Mouse (Mus musculus) thymus, postnatal 10 days (tissue): ENCODE results near the gene Bfar.
A peak's percentile ranks its signal among the peaks of the same experiment; 100 is the strongest.
"Not testable (repeated sequence)": the region's sequence is repeated elsewhere in the genome, so short reads cannot be mapped to it uniquely, and the experiment has no call there.

Source experiments
- DNase-seq, 2 experiments: peaks; one replicate each; pipeline ENCODE4 v3.0.0; 2021; ENCODE audit warnings: low spot score in 2 of 2

The Bfar gene

DNA sequence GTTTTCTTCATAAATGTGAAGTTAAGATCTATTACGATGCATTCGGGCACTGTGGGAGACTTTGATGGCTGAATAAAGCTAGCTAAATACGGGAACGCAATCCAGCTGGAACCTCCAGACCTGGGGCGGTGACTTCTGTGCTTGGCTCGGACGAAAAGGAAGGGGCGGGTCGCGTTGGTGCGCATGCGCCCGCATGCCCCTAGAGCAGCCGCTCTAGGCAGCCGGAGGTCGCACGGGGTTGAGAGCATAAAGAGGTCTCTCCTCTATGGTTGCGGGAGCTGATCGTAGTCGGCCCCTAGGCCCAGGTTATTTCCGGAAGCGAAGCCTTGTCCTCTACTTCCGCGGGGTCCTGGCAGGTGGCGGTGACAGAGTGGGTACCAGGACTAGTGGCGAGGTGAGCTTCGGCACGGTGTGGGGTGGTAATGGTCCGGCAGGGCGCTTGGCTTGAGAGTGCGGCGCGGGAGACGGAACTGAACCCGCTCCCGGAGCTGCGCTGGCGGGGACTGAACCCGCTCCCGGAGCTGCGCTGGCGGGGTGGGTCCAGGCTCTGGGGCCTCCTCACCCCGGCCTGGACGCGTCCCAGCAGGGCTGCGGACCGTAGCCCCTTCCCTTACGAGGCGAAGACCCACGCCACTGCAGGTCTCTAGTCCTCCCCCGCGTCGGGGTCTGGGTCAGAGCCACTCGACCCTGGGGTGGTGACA is at the start of gene Bfar, which contains the start of gene 3110001I22Rik:
Gene Bfar (plus strand): TSS at position 174 of the 701 bp plus-strand sequence.
Gene 3110001I22Rik (plus strand): TSS at position 245 of the 701 bp plus-strand sequence.
- peak; percentile 87 to 88 for DNase-seq

DNA sequence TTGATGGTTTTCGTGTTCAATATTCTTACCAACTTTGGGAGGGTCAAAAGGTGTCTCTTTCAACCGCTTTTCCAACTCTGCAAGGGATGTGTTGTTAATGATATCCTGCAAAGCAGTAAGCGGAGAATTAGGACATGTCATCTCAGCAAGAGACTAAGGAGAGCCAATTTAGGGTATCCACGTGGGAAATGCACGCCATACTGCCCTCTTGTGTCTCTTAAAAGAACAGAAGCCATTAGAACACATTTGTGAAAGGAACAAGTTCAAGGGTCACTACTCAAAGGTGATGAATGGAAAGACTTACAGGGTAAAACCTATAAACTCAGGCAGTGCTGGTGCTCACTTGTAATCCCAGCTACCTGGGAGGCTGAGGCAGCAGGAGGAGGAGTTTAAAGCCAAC is 43.3 kb upstream of the Bfar start:
- no peak for DNase-seq

DNA sequence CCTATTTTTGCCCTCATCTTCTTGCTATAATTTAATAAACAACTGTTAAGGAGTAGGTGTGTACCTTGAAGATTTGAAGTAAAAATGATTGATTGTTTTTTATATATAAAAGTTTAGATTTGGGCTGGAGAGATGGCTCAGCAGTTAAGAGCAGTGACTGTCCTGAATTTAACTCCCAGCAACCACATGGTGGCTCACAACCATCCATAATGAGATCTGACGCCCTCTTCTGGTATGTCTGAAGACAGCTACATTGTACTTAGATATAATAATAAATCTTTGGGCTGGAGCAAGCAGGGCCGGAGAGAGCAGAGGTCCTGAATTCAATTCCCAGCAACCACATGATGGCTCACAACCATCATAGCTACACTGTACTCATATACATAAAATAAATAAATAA is 33.5 kb upstream of the Bfar start:
- DNase-seq, result not testable (repeated sequence)

DNA sequence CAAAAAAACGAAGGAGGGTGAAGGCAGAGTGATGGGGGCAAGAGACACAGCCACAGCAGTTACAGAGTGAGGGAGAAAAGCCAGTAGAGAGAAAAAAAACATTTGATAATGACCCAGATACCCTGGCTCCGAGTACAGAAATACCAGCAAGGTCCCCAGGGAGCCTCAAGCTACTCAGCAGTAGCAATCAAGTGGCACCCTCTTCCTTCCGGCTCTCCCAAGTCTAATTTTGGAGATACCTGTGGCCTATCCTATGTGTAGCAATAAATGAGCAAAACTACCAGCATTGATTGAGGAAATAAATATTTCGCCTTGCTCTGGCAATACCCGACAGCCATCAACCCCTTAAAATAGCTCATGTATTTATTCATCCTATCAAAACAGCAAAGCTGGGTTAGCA is 32.1 kb upstream of the Bfar start:
- no peak for DNase-seq

DNA sequence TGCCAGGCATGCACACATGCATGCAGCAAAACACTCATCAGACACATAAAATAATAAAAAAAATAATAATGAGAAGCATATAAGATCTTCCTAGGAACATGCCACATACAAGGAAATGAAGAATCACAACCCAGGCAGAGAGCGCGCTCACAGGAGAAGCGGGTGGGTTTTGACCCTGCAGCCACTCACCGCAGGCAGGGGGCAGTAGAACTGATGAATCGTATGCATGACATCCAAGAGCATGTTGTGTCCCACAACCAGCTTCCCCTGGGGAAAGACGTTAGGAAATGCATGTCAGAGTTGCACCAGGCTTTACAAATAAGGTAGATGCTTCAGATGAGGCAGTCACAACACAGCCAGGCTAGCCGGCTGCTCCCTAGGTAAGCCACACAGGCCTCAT is 31.6 kb upstream of the Bfar start:
- DNase-seq, result peak; percentile 5 to 18

DNA sequence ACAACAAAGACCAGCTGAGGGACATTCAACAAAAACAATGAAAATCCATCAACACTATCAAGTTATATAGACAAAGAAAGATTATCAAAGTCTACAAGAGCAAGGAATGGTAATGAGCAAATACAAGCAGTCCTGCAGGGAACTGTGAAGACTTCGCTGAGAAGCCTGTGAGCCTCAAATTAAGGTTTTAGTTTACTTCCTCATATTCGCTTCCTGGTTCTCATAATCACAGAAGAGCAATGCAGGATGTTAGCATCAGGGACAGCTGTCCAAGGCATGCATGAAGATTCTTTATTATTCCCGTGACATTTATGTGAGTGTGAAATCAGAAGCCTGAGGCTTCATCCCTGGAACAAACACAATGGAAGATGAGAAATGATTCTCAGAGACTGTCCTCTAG is 27.2 kb upstream of the Bfar start:
- no peak for DNase-seq

DNA sequence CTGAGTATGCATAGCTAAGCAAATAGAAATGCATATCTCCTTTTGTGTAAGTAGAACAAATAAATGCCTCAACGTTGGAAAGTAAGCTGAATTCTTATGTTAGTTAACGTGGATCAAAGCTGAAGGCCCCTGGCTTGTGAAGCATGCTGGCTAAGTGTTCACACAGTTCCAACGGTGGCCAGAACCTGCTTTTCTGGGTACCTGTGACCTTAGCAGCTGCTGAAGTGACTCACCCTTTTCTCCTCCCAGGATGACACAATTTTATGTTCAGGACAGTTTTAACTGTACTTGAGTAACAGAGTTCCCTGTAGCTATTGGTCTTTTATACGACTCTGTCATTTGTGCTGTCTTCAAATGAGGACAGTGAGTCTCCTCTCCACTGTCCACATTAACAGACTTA is 25.7 kb upstream of the Bfar start:
- no peak for DNase-seq

DNA sequence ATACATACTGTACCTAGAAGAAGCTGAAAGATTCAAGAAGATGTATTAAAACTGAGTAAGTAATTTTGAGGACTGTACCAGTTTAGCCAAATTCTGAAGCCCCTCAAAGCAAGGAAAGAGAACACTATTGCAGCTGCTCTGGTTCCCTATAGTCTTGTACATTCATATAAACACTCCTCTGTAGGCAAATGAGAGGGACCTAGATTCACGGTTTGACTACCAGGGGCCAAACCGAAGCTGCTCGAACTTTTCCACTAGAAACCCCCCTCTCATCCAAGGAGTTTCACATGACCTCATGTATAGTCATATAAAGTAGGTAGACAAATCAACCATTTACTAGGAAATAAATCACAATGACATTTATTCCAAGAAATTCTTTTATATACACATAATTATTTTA is 12.8 kb upstream of the Bfar start:
- no peak for DNase-seq

DNA sequence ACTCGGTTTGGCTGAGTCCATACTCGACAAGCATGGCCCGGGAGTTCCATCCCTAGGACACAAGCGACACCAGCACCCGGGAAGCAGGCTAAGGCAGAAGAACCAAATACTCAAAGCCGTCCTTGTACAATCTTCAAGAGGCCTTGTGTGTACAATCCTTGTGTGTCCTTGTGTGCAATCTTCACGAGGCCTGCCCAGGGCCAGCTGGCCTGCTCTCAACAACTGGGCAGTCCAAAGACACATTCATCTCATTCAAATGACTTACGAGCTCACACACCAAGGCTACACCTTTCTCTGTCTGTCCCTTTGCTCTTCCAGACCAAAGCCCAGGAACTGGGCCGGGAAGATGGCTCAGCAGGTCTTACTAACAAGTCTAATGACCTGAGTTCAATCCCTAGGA is 10.9 kb upstream of the Bfar start:
- DNase-seq, result no peak

DNA sequence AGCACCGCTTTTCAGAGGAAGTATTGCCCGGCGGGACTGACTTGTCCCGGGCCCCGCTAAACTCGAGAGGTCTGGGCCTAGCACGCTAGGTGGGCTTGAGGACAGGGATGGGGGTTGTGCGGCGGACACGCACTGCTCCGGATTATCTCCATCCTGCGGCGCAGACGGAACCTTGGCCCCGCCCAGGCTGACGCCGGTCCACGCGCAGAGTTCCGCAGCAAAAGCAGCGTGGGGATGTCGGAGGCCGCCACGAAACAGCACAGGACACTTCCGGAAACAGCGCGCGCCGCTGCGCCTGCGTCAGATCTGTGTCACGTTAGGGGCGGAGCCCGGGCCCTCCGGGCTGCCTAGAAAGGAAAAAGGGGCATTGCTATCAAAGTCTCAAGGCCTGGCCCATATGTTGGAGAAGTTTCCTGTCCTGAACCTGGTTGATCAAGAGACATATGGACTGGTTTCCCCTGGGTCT is 3.7 kb upstream of the Bfar start, which contains the start of gene Parn:
Gene Parn (minus strand): TSS at position 293 of the 466 bp plus-strand sequence.
- DNase-seq, result peak; percentile 92 to 93

DNA sequence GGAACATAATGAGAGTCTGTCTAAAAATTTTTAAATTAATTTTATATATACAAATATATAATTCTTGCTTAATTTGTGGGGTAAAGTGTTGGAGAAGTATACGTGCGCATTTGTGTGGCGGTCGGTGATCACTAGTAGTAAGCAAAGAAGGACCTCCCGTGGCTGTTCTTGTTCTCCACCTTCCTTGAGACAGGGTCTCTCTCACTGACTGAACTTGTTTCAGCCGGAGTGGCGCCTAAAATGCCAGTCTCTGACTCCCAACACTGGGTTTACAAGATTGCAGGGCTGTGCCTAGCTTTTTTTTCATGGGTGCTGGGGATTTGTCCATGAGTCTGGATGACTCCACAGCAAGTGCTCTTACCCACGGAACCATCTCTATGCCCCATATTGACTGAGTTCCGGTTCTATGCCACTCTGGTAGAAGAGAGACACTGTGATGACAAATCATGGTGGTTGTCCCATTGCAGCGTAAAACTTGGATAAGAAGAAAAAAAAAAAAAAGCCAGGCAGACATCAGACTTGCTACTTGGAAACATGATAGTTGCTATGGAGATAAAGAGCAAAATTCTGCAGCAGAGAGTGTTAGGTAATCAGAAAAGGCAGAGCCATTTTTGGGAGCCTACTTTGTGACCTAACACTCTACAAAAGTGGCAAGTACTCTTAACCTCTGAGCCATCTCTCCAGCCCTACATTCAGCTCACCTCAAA is 3.1 kb upstream of the Bfar start:
- peak; percentile 7 to 10 for DNase-seq

DNA sequence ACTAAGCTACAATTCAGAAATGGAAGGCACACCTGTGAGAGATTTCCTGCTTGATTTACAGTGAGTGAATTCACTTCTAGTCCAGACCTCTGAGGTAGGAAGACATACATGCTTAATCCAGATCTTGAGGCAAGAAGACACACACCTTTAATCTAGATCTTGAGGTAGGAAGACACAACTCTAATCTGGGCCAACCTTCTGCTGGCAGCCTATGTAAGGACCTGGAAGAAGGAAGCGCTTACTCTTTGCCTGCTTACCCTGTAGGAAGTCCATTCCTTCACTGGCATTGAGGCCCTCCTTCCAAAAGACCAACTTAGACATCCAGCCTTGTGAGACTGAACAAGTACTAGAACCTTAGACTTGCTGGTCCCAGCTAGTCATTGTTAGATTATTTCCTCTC is 2.4 kb upstream of the Bfar start:
- DNase-seq, result no peak

DNA sequence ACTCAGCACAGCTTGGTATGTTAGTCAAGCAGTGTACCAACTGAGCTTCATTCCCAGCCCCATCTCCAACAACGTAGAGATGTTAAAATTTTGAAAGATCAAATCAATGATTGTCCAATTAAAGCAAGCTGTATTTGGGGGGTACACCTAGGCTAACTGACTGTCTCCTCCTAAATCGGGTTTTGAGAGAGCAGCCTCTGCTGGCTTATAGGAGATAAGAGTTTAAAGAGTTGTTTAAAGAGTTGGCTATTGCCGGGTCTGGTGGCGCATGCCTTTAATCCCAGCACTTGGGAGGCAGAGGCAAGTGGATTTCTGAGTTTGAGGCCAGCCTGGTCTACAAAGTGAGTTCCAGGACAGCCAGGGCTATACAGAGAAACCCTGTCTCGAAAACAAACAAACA is 762 bp upstream of the Bfar start:
- DNase-seq, result not testable (repeated sequence)

DNA sequence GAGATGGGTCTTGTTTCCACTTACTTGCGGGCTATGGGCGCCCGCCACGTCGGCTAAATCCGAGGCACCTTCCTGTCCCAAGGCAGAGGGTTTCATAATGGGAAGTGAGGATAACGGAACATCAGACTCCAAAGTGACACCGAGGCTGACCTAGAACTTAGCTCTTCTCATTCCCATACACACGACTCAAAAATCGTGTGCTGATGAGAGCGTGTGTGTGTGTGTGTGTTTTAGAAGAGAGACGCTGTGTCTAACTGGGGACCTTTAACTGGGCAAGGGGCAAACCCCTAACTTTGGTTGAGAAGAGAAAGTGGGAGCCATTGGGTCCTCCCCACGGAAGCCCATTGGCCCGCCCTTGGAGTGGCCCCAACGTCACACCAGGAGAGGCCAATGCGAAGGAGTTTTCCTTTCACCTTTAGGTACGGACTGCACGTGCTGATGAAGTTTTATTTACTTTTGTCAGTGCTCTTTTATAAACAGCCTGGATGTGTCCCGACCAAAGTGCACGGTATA is 784 bp downstream of the Bfar start:
- DNase-seq, result peak; percentile 52 to 58

DNA sequence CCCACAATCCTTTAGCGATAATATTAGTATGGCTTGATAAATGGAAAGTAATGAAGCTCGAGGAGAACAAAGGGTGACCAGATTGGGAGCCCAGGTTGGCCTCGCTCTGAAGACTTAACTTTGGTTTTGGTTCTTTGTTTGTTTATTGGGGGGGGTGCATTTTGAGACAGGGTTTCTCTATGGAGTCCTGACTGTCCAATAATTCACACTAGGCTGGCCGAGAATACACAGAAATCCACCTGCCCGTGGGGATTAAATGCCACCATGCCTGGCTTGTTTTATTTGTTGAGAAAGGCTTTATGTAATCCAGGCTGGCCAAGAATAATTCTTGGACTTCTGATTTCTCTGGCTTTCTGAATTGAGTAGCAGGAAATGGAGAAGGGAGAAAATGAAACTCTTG is 1.5 kb downstream of the Bfar start:
- no peak for DNase-seq

DNA sequence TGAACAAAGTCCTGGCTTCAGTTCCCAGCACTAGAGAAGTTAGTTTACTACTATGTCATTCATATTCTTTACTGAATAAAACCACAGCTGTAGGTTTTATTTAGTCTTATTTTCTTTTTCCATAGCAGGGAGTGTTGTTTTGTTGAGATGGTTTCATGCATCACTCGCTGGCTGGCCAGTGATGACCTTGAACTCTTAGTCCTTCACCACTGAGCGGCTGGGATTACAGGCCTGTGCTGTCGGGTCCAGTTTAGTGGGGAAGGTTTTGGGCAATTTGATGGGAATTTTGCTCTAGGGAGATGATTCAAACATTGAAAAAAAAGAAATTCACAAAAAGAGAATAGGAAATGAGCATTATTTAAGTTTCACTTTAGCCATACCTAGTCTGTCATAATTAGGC is 2.9 kb downstream of the Bfar start:
- no peak for DNase-seq

DNA sequence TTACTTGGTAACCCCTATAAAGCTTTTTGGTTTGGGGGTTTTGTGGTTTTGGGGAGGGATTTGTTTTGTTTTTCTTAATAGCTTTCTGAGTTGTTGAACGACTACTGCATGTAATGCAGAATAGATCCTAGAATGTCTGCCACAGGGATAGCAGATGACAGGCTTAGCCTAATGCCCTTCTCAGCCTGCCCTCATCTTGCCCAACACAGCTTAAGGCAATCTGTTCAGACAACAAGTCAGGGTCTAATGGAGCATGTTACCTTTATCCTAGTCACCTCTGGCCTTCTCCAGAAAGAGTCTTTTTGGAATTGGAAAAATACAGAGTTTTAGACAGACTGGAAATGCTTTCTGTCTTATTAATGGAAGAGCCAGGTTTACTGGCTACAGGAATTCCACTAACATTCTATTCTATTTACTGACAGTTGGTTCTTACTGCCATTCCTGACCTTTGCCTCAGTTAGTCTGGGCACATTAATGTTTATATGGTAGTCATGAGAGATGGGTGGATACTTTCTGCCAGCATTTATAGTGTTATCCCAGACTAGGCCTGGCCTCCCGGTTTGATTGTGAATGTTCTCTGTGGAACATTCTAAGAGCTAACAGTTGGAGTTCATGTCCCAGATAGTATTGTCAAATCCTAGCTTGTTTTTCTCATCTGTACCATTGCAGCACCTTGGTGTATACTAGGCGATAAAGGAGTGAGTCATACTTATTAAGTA is 7.1 kb downstream of the Bfar start:
- DNase-seq, result no peak

DNA sequence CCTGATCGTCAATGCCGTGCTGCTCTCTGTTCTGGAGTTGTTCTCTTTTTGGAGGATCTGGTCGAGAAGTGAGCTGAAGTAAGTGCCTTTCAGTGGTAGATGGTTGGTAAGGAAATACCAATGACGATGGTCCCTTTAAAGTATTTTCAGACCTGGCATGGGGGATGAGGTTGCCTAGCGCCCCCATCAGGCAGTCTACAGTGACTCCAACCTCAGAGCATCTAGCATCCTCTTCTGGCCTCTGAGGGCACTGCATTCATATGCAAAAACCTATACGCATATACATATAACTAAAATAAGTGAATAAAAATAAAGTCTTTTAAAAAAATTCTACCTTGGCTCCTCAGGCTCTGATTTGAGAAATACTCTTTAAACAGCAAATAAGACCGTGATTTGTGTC is 27.3 kb downstream of the Bfar start:
- no peak for DNase-seq

DNA sequence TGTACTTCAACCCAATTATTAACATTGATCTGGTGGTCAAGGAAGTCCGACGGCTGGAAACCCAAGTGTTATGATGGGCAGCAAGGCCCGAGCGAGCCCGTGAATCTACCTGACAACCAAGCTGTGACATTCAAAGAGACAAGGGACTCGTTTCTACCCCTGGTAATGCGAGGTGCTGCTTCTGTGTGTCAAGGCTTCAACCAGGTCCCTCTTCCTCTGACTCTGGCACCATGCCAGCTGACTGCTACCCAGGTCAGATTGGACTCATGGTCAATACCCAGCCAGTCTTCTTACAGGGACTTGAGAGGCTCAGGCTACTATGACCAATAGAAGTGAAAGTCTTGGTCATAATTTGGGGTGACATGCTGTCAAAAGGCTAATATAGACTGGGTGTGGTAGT is 30.5 kb downstream of the Bfar start:
- DNase-seq, result no peak

DNA sequence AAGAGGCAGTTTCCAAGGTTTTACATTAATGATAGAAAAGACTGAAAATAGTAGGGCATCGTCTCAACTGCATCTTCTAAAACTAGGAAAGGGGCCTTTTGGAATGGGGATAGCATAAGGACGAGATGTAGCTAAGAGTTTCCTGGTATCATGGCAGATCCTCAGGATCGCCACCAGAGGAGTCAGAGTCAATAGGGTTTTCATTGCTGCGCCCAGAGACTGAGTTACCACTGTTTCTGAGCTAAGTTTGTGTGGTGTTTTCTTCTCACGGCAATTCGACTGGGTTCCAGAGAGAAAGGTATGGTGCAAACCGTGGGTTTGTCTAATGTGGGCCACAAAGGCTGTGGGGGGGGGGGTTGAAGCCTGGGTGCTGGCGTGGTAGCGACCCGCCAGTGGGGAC is 33.0 kb downstream of the Bfar start:
- DNase-seq, result no peak

DNA sequence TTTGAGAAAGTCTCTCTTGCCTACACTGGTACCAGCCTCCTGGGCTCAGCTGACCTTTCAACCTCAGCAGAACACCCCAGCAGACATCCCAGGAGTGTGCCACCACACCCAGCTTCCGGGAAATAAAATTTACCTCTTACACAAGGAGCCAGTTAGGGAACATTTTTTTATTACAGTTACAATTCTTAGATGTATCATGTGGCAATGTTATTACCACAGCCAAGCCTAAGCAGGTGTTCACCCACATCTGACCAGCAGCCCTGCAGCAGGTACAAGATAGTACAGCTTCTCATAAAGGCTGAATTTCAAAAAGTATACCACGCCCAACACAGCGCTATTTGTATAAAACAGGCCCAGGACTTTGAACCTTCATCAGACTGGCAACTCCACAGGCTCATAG is 43.3 kb downstream of the Bfar start:
- no peak for DNase-seq

DNA sequence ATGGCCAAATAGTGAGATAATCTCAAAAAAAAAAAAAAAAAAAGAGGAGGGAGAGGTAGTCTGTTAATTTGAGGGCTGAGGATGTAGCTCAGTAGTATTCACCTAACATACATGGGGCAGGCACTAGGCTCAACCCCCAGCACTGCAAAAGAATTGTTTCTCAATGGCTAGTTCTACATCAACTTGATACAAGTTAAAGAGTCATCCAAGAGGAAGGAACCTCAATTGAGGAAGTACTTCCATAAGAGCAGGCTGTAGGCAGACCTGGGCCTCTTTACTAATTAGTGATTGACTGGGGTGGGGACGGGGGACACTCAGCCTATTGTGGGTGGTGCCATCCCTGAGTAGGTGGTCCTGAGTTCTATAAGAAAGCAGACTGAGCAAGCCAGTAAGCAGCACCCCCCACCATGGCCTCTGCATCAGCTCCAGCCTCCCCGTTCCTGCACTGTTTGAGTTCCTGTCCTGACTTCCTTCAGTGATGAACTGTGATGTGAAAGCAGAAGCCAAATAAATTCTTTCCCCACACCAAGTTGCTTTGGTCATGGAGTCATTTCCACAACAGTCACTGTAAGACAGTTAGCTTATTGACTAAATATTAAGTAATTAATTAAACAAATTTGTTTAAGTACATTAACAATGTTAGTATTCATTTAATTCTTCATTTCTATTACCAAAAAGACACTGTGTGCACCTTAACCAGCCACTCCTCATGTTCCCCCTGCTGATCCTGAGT is 45.3 kb downstream of the Bfar start:
- no peak for DNase-seq
